Mouse (Mus musculus): Measurements from ENCODE around the gene Timm8a1. TPM values are rescaled to one million over a fixed set of nuclear protein-coding genes. Genes with fewer than 3 reads are reported as not detected.

Gene Timm8a1
- polyA plus RNA-seq, 1 experiment from 2014 or later: 81.4 TPM

DNA sequence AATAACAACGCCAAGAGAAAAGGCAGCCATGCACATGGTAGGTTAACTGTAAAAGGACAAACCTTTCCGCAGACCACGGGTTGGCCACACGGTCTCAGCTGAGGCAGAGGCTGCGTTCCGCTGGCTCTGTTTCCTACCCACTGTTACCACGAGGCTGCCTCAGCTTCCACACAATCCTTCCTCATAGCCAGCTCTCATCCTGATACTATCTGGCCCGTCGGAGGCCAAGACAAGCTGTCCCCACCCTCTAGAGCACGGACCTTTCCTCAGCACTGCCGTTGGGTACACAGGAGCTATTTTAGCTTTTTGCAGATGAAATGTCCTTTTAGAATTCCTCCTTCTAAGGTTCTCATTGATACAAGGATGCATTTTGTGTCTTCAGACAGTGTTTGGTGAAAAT is 40.6 kb upstream of the Timm8a1 start:
- H3K27ac ChIP-seq (replicated peaks; ENCODE audit: low read depth, low read length): no peak overlapping the region
- H3K4me3 ChIP-seq (ENCODE audit: low read depth, low read length): no peak overlapping the region
- H3K9ac ChIP-seq (ENCODE audit: low read length): no peak overlapping the region
- DNase-seq (ENCODE audit: low spot score) (no peak), ATAC-seq (ENCODE audit: insufficient number of reproducible peaks, low FRiP score, low TSS enrichment, low read depth) (no peak)
- H3K9me3 ChIP-seq (ENCODE audit: control insufficient read depth, low read length): no peaks in the 10 kb centered on the region
- no peaks in the 10 kb centered on the region for H3K36me3 ChIP-seq (ENCODE audit: control insufficient read depth, insufficient read depth, low read length)
- H3K4me2 ChIP-seq (ENCODE audit: low read depth, severe bottlenecking): no peak overlapping the region
- no peaks in the 10 kb centered on the region for H3K27me3 ChIP-seq (ENCODE audit: control insufficient read depth, insufficient read depth, low read length)
- H3K4me1 ChIP-seq (ENCODE audit: control insufficient read depth, insufficient read depth, low read length): no peaks in the 10 kb centered on the region
- WGBS: 92% methylated on average over 11 of the region's 11 CpGs

DNA sequence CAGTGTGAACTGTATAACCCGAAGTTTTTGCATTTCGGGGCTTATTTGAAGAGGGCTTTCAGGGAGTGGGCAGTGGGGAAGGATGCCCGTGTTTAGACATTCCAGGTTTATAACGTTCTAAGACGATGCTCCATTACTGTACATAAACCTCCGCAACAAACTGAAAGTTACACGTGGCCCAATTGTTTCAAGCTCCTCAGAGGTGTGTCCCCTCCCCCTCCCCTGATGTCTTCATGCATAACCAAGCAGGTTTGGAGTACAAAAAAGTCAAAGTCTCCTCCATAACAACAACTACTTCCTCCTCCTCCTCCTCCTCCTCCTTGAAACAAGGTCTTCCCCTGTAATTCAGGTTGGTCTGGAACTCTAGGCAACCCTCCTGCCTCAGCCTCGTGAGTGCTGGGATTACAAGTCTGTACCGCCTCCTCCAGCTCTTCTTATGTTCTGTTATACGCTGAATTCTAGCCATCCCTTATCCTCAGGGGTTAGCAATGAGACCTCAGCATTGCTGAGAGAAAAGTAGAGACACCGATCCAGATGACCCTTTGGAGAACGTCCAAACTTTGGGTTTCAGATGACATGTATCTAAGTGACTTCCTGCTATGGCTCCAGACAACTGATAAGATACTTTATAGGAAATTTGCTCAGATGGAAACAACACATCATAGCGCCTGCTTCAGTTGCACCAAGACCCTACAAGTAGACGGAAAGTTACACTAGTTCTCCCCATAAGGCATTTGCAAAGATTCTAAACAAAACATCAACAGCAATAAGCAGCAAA is 39.1 kb upstream of the Timm8a1 start:
- 87% methylated on average over 14 of the region's 14 CpGs for WGBS
- Histone ChIP-seq H3K27ac (replicated peaks; ENCODE audit: low read depth, low read length) (no peak overlapping the region), H3K36me3 (ENCODE audit: control insufficient read depth, insufficient read depth, low read length) (no peaks in the 10 kb centered on the region), H3K4me1 (ENCODE audit: control insufficient read depth, insufficient read depth, low read length) (no peaks in the 10 kb centered on the region), H3K9ac (ENCODE audit: low read length) (no peak overlapping the region), H3K4me2 (ENCODE audit: low read depth, severe bottlenecking) (no peak overlapping the region), H3K27me3 (ENCODE audit: control insufficient read depth, insufficient read depth, low read length) (no peaks in the 10 kb centered on the region), H3K9me3 (ENCODE audit: control insufficient read depth, low read length) (no peaks in the 10 kb centered on the region), H3K4me3 (ENCODE audit: low read depth, low read length) (no peak overlapping the region)
- ATAC-seq (ENCODE audit: insufficient number of reproducible peaks, low FRiP score, low TSS enrichment, low read depth) (no peak), DNase-seq (ENCODE audit: low spot score) (no peak)

DNA sequence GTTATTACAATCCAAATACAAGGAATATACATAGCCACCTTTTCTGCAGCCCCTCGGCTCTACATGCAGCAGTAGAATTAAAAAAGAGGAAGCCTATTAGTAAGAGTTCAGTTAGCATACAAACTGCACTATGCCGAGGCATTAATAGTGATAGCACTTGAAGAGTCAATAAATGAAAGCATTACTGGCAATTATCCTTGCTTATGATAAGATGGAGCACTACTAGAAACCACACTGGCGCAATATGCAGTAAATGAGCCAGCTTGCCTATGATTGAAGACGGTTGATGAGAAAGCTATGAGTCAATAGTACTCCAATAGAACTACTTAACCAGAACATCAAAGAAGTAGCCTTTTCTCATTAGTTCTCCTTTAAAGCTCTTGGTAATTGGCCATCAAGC is 36.2 kb upstream of the Timm8a1 start:
- WGBS: 74% methylated on average over 4 of the region's 4 CpGs

DNA sequence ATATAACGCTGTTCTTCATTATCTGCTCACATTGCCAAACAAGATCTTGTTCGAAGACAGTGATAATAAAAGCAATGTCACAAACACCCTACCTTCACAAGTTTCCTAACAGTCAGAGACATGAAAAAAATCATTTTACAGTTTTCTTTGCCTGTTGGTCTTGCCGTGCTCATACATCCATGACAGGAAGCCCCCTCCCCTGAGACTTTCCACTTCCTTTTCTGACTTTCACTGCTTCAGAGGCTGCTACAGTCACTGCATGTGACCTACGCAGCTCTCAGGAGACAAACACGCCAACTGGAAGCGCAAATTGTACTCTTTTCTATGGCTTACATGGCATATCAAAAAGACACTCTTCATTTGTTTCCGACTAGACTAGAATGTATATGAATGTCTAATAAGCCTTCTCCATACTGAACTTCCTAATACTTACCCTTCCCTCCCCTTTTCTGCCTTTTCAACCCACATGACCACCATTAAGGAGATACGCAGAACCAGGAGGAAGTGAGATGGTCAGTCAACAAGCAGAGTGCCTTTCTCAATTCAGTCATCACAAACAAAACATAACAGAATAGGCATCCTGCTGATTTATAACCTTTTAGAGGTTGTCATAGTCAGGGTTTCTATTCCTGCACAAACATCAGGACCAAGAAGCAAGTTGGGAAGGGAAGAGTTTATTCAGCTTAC is 25.0 kb upstream of the Timm8a1 start:
- 87% methylated on average over 8 of the region's 8 CpGs for WGBS
- Histone ChIP-seq H3K4me3 (ENCODE audit: low read depth, low read length) (no peak overlapping the region), H3K27me3 (ENCODE audit: control insufficient read depth, insufficient read depth, low read length) (no peaks in the 10 kb centered on the region), H3K4me2 (ENCODE audit: low read depth, severe bottlenecking) (no peak overlapping the region), H3K36me3 (ENCODE audit: control insufficient read depth, insufficient read depth, low read length) (no peaks in the 10 kb centered on the region), H3K27ac (replicated peaks; ENCODE audit: low read depth, low read length) (no peak overlapping the region), H3K4me1 (ENCODE audit: control insufficient read depth, insufficient read depth, low read length) (no peaks in the 10 kb centered on the region), H3K9ac (ENCODE audit: low read length) (no peak overlapping the region), H3K9me3 (ENCODE audit: control insufficient read depth, low read length) (no peaks in the 10 kb centered on the region)
- DNase-seq (ENCODE audit: low spot score): no peak
- ATAC-seq (ENCODE audit: insufficient number of reproducible peaks, low FRiP score, low TSS enrichment, low read depth): no peak

More for the DNA sequence above, 36.2 kb upstream of the Timm8a1 start:
- Histone ChIP-seq H3K9me3 (ENCODE audit: control insufficient read depth, low read length) (no peaks in the 10 kb centered on the region), H3K4me1 (ENCODE audit: control insufficient read depth, insufficient read depth, low read length) (no peaks in the 10 kb centered on the region), H3K27me3 (ENCODE audit: control insufficient read depth, insufficient read depth, low read length) (no peaks in the 10 kb centered on the region), H3K27ac (replicated peaks; ENCODE audit: low read depth, low read length) (no peak overlapping the region), H3K9ac (ENCODE audit: low read length) (no peak overlapping the region), H3K4me2 (ENCODE audit: low read depth, severe bottlenecking) (no peak overlapping the region), H3K4me3 (ENCODE audit: low read depth, low read length) (no peak overlapping the region), H3K36me3 (ENCODE audit: control insufficient read depth, insufficient read depth, low read length) (no peaks in the 10 kb centered on the region)
- ATAC-seq (ENCODE audit: insufficient number of reproducible peaks, low FRiP score, low TSS enrichment, low read depth) (no peak), DNase-seq (ENCODE audit: low spot score) (no peak)

DNA sequence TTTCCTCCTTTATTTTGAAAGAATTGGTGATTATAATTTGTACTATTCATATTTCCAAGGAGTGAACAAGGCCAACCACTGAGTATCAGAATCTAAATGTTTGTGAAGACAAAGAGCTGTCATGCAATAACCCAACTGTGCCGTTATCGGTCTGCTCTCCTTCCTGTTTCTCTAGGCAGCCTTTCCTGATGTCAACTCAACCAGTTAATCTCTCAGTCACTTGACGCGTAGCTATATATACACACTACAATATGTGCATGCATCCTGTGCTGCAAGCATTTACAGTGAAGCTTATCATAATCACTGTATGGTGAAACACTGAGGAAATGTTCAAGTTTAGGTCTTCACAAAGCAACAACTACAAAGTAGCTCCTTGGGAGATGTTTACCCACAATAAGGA is 22.7 kb upstream of the Timm8a1 start:
- ATAC-seq (ENCODE audit: insufficient number of reproducible peaks, low FRiP score, low TSS enrichment, low read depth): no peak
- no peak overlapping the region for H3K4me2 ChIP-seq (ENCODE audit: low read depth, severe bottlenecking)
- no peak overlapping the region for H3K27ac ChIP-seq (replicated peaks; ENCODE audit: low read depth, low read length)
- H3K27me3 ChIP-seq (ENCODE audit: control insufficient read depth, insufficient read depth, low read length): no peaks in the 10 kb centered on the region
- no peaks in the 10 kb centered on the region for H3K4me1 ChIP-seq (ENCODE audit: control insufficient read depth, insufficient read depth, low read length)
- H3K9ac ChIP-seq (ENCODE audit: low read length): no peak overlapping the region
- WGBS: 84% methylated on average over 4 of the region's 4 CpGs
- no peaks in the 10 kb centered on the region for H3K36me3 ChIP-seq (ENCODE audit: control insufficient read depth, insufficient read depth, low read length)
- no peak for DNase-seq (ENCODE audit: low spot score)
- no peak overlapping the region for H3K4me3 ChIP-seq (ENCODE audit: low read depth, low read length)
- no peaks in the 10 kb centered on the region for H3K9me3 ChIP-seq (ENCODE audit: control insufficient read depth, low read length)

DNA sequence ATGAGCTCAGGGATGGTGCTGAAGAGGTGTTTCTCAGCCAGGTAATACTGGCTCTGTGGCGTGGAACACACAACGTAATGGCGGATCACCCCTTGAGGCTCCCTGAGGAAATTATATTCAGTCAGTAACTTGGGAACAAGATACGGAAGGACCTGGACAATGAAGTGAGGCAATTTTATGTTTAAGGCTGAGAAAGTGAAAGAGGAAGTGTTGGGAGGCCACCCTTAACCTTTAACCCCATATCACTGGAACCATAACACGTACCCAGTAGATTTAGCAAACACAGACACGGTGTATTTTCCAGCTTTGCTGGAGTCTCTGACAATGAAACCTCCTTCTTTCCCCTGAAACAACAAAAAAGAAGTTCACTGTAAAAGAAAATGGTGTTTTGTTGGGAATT is 12.8 kb upstream of the Timm8a1 start:
- DNase-seq (ENCODE audit: low spot score): no peak
- no peak overlapping the region for H3K27ac ChIP-seq (replicated peaks; ENCODE audit: low read depth, low read length)
- WGBS: 80% methylated on average over 6 of the region's 6 CpGs

DNA sequence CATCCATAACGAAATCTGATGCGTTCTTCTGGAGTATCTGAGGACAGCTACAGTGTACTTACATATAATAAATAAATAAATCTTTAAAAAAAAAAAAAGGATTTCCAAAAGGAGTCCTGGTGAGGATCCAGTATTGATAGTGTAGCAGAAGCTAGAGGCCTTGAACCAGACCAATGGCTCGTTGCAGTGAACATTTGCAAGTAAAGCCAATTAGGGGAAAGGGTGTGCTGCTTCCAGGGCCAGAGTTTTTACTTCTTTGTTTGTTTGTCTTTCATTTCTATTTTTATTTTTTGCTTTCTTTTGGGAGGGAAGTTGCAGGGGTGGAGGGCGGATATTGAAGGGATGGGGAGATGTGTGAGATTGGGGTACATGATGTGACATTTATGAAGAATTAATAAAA is 11.7 kb upstream of the Timm8a1 start:
- no peak for DNase-seq (ENCODE audit: low spot score)
- Histone ChIP-seq H3K9ac (ENCODE audit: low read length) (no peak overlapping the region), H3K4me3 (ENCODE audit: low read depth, low read length) (no peak overlapping the region), H3K27me3 (ENCODE audit: control insufficient read depth, insufficient read depth, low read length) (no peaks in the 10 kb centered on the region), H3K4me2 (ENCODE audit: low read depth, severe bottlenecking) (no peak overlapping the region), H3K4me1 (ENCODE audit: control insufficient read depth, insufficient read depth, low read length) (no peaks in the 10 kb centered on the region), H3K36me3 (ENCODE audit: control insufficient read depth, insufficient read depth, low read length) (no peaks in the 10 kb centered on the region), H3K27ac (replicated peaks; ENCODE audit: low read depth, low read length) (no peak overlapping the region), H3K9me3 (ENCODE audit: control insufficient read depth, low read length) (no peaks in the 10 kb centered on the region)
- 81% methylated on average over 4 of the region's 4 CpGs for WGBS
- ATAC-seq (ENCODE audit: insufficient number of reproducible peaks, low FRiP score, low TSS enrichment, low read depth): no peak

More for the DNA sequence above, 12.8 kb upstream of the Timm8a1 start:
- no peaks in the 10 kb centered on the region for H3K4me1 ChIP-seq (ENCODE audit: control insufficient read depth, insufficient read depth, low read length)
- ATAC-seq (ENCODE audit: insufficient number of reproducible peaks, low FRiP score, low TSS enrichment, low read depth): no peak
- no peak overlapping the region for H3K9ac ChIP-seq (ENCODE audit: low read length)
- no peak overlapping the region for H3K4me3 ChIP-seq (ENCODE audit: low read depth, low read length)
- no peak overlapping the region for H3K4me2 ChIP-seq (ENCODE audit: low read depth, severe bottlenecking)
- H3K27me3 ChIP-seq (ENCODE audit: control insufficient read depth, insufficient read depth, low read length): no peaks in the 10 kb centered on the region
- H3K36me3 ChIP-seq (ENCODE audit: control insufficient read depth, insufficient read depth, low read length): no peaks in the 10 kb centered on the region
- H3K9me3 ChIP-seq (ENCODE audit: control insufficient read depth, low read length): no peaks in the 10 kb centered on the region

DNA sequence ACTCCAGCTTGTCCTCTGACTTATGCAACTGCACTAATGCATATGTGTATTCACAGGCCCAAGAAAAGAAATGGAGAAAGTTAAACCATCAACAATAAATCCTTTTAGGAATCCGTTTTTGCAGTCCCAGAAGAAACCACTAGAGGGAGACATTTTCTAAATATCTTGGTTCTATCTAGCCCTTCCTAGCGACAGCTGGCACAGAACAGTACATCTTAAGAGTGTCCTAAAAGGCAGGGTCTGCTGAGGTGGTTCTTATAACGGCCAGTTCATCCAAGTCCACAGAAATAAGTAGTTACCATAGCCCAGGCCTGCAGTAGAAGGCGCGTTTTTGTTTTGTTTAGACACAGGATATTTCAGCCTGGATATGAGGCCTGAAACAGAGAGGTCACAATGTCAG is 9.2 kb upstream of the Timm8a1 start:
- no peak overlapping the region for H3K4me2 ChIP-seq (ENCODE audit: low read depth, severe bottlenecking)
- no peak overlapping the region for H3K9ac ChIP-seq (ENCODE audit: low read length)
- ATAC-seq (ENCODE audit: insufficient number of reproducible peaks, low FRiP score, low TSS enrichment, low read depth) (no peak), DNase-seq (ENCODE audit: low spot score) (peak; percentile 25)
- H3K4me3 ChIP-seq (ENCODE audit: low read depth, low read length): no peak overlapping the region
- no peak overlapping the region for H3K27ac ChIP-seq (replicated peaks; ENCODE audit: low read depth, low read length)
- H3K27me3 ChIP-seq (ENCODE audit: control insufficient read depth, insufficient read depth, low read length): no peaks in the 10 kb centered on the region
- H3K36me3 ChIP-seq (ENCODE audit: control insufficient read depth, insufficient read depth, low read length): no peaks in the 10 kb centered on the region
- H3K9me3 ChIP-seq (ENCODE audit: control insufficient read depth, low read length): no peaks in the 10 kb centered on the region
- H3K4me1 ChIP-seq (ENCODE audit: control insufficient read depth, insufficient read depth, low read length): no peaks in the 10 kb centered on the region
- 15% methylated on average over 5 of the region's 5 CpGs for WGBS
